Mouse (Mus musculus) CH12.LX (cell line): Measurements from ENCODE around the gene Supt3. TPM values are rescaled to one million over a fixed set of nuclear protein-coding genes. Genes with fewer than 3 reads are reported as not detected.

Source experiments
- DNase-seq: peaks from one replicate; pipeline ENCODE4 v3.0.0-alpha.2; 2013; ENCODE audit errors: extremely low read depth
- H3K27ac ChIP-seq: 2 replicates; pipeline ENCODE4 v1.5.1; 2012; ENCODE audit warnings: low read depth, mild to moderate bottlenecking, control low read depth, moderate library complexity; ENCODE audit not compliant: insufficient read depth
- H3K27me3 ChIP-seq: replicated peaks from 2 replicates; pipeline ENCODE3; 2012; ENCODE audit warnings: inconsistent platforms
- H3K36me3 ChIP-seq, 2 experiments: replicated peaks in 1 of 2; 2 replicates each; pipeline versions ENCODE3 to v1.6.1; 2012; ENCODE audit warnings: inconsistent platforms in 1 of 2, low read length in 1 of 2, mild to moderate bottlenecking in 1 of 2, mixed read lengths in 1 of 2, moderate library complexity in 1 of 2; ENCODE audit not compliant: control insufficient read depth in 1 of 2, insufficient read depth in 1 of 2
- H3K4me1 ChIP-seq, 2 experiments: 2 replicates each; pipeline ENCODE4 v1.6.1; 2012; ENCODE audit warnings: inconsistent platforms in 1 of 2, moderate library complexity in 1 of 2; ENCODE audit not compliant: insufficient read depth in 2 of 2, control insufficient read depth in 1 of 2
- H3K4me2 ChIP-seq: 2 replicates; pipeline ENCODE4 v1.6.1; 2012; ENCODE audit warnings: low read depth, mild to moderate bottlenecking, control low read depth; ENCODE audit not compliant: poor library complexity, insufficient read depth, severe bottlenecking
- H3K4me3 ChIP-seq, 3 experiments: fragments of 150-350 bp in 1 of 3; sonication (generic) in 1 of 3; replicated peaks in 1 of 3; 2 replicates each; pipeline versions ENCODE3 to v1.5.1; 2011 to 2012; ENCODE audit warnings: low read depth in 2 of 3, low read length in 2 of 3, mild to moderate bottlenecking in 2 of 3, moderate library complexity in 2 of 3, control low read depth in 1 of 3, improper control_type of control experiment in 1 of 3, inconsistent platforms in 1 of 3, mixed read lengths in 1 of 3; ENCODE audit not compliant: poor library complexity in 1 of 3
- H3K79me2 ChIP-seq: replicated peaks from 2 replicates; pipeline ENCODE4 v1.6.1; 2012; ENCODE audit warnings: mild to moderate bottlenecking, moderate library complexity; ENCODE audit not compliant: control insufficient read depth, poor library complexity, insufficient read depth, severe bottlenecking; ENCODE audit errors: extremely low read depth
- H3K9ac ChIP-seq: 2 replicates; pipeline ENCODE4 v1.6.1; 2012; ENCODE audit warnings: low read depth, mild to moderate bottlenecking, control low read depth, moderate library complexity; ENCODE audit not compliant: insufficient read depth
- H3K9me3 ChIP-seq: replicated peaks from 2 replicates; pipeline ENCODE3; 2012; ENCODE audit warnings: low read length, inconsistent platforms, mixed read lengths
- BHLHE40 ChIP-seq: IDR thresholded peaks from 2 replicates; pipeline ENCODE4 v1.6.1; 2011; ENCODE audit warnings: mild to moderate bottlenecking, low read depth, low read length, improper control_type of control experiment
- CHD1 ChIP-seq: IDR thresholded peaks from 2 replicates; pipeline ENCODE4 v1.6.1; 2012; ENCODE audit warnings: low read depth, low read length, improper control_type of control experiment, inconsistent platforms
- E2F4 ChIP-seq: IDR thresholded peaks from 2 replicates; pipeline ENCODE4 v1.6.1; 2011; ENCODE audit warnings: low read depth, low read length, improper control_type of control experiment; ENCODE audit not compliant: insufficient replicate concordance
- EP300 ChIP-seq: IDR thresholded peaks from 2 replicates; pipeline ENCODE4 v1.6.1; 2011; ENCODE audit warnings: low read length, improper control_type of control experiment
- ETS1 ChIP-seq: conservative IDR thresholded peaks from 2 replicates; pipeline ENCODE4 v1.6.1; 2012; ENCODE audit warnings: low read depth, mild to moderate bottlenecking, inconsistent platforms, low read length, improper control_type of control experiment, moderate library complexity
- GABPA ChIP-seq: IDR thresholded peaks from 2 replicates; pipeline ENCODE4 v1.6.1; 2012; ENCODE audit warnings: low read depth, low read length, improper control_type of control experiment, inconsistent platforms; ENCODE audit not compliant: insufficient replicate concordance
- IRF4 ChIP-seq: IDR thresholded peaks from 2 replicates; pipeline ENCODE4 v1.6.1; 2014; ENCODE audit warnings: low read depth, mild to moderate bottlenecking, inconsistent platforms, low read length, improper control_type of control experiment
- JUND ChIP-seq: conservative IDR thresholded peaks from 2 replicates; pipeline ENCODE4 v1.6.1; 2011; ENCODE audit warnings: low read depth, low read length, improper control_type of control experiment
- KAT2A ChIP-seq: IDR thresholded peaks from 2 replicates; pipeline ENCODE4 v1.6.1; 2012; ENCODE audit warnings: low read length, improper control_type of control experiment, inconsistent platforms; ENCODE audit not compliant: insufficient replicate concordance
- MAFK ChIP-seq: IDR thresholded peaks from 2 replicates; pipeline ENCODE4 v1.6.1; 2011; ENCODE audit warnings: low read length, improper control_type of control experiment; ENCODE audit not compliant: insufficient replicate concordance
- MAX ChIP-seq: IDR thresholded peaks from 2 replicates; pipeline ENCODE4 v1.6.1; 2011; ENCODE audit warnings: low read length, improper control_type of control experiment
- MAZ ChIP-seq: IDR thresholded peaks from 2 replicates; pipeline ENCODE4 v1.6.1; 2012; ENCODE audit warnings: low read depth, mild to moderate bottlenecking, inconsistent platforms, low read length, improper control_type of control experiment, moderate library complexity
- MYC ChIP-seq: IDR thresholded peaks from 2 replicates; pipeline ENCODE4 v1.6.1; 2011; ENCODE audit warnings: low read depth, mild to moderate bottlenecking, improper control_type of control experiment, low read length
- NELFE ChIP-seq: IDR thresholded peaks from 2 replicates; pipeline ENCODE4 v1.6.1; 2011; ENCODE audit warnings: low read depth, low read length, improper control_type of control experiment
- NRF1 ChIP-seq: IDR thresholded peaks from 2 replicates; pipeline ENCODE4 v1.6.1; 2014; ENCODE audit warnings: low read depth, mild to moderate bottlenecking, inconsistent platforms, low read length, improper control_type of control experiment, moderate library complexity
- POLR2A ChIP-seq: IDR thresholded peaks from 2 replicates; pipeline ENCODE4 v1.6.1; 2011; ENCODE audit warnings: low read depth, mild to moderate bottlenecking, improper control_type of control experiment, low read length
- POLR2AphosphoS2 ChIP-seq: IDR thresholded peaks from 2 replicates; pipeline ENCODE4 v1.6.1; 2011; ENCODE audit warnings: low read depth, low read length, improper control_type of control experiment
- RAD21 ChIP-seq: IDR thresholded peaks from 2 replicates; pipeline ENCODE4 v1.6.1; 2011; ENCODE audit warnings: low read depth, mild to moderate bottlenecking, low read length, improper control_type of control experiment, moderate library complexity
- RCOR1 ChIP-seq: conservative IDR thresholded peaks from 2 replicates; pipeline ENCODE4 v1.6.1; 2012; ENCODE audit warnings: low read depth, mild to moderate bottlenecking, inconsistent platforms, low read length, improper control_type of control experiment
- SIN3A ChIP-seq: IDR thresholded peaks from 2 replicates; pipeline ENCODE4 v1.6.1; 2012; ENCODE audit warnings: low read length, improper control_type of control experiment, inconsistent platforms
- SMC3 ChIP-seq: IDR thresholded peaks from 2 replicates; pipeline ENCODE4 v1.6.1; 2011; ENCODE audit warnings: low read depth, low read length, improper control_type of control experiment
- UBTF ChIP-seq: IDR thresholded peaks from 2 replicates; pipeline ENCODE4 v1.6.1; 2012; ENCODE audit warnings: low read depth, mild to moderate bottlenecking, inconsistent platforms, low read length, improper control_type of control experiment, moderate library complexity
- dilution Hi-C: fragments of 300-500 bp; cut with MboI; formaldehyde crosslinking; loops from 2 replicates; pipeline ENCODE4 v1.14.3; 2020; ENCODE audit warnings: low sequenced_read_pairs; ENCODE audit not compliant: extremely low pct_unique_long_range_greater_than_20kb, extremely low pct_ligation_motif_present
- in situ Hi-C: fragments of 300-500 bp; cut with MboI; formaldehyde crosslinking; loops from 3 replicates; pipeline ENCODE4 v1.14.3; 2019; ENCODE audit warnings: low sequenced_read_pairs, low pct_ligation_motif_present, low pct_unique_long_range_greater_than_20kb, mixed read lengths
- polyA plus RNA-seq: library from polyadenylated mRNA; unstranded; fragments of >175 nt; gene quantifications from 2 replicates; pipeline ENCODE4 v1.2.1, GENCODE M21; 2012; ENCODE audit warnings: low read depth; ENCODE audit not compliant: insufficient read length
- total RNA-seq, 2 experiments: library from RNA; depleted of rRNA; stranded (reverse); fragments of 300-350 nt in 1 of 2; fragments of >200 nt in 1 of 2; gene quantifications; 2 replicates each; pipeline ENCODE4 v1.2.3; 2012 to 2014

Supt3 gene
- total and polyA plus RNA-seq, 3 experiments: 8.3 to 22.7 (median 13.1) TPM

DNA sequence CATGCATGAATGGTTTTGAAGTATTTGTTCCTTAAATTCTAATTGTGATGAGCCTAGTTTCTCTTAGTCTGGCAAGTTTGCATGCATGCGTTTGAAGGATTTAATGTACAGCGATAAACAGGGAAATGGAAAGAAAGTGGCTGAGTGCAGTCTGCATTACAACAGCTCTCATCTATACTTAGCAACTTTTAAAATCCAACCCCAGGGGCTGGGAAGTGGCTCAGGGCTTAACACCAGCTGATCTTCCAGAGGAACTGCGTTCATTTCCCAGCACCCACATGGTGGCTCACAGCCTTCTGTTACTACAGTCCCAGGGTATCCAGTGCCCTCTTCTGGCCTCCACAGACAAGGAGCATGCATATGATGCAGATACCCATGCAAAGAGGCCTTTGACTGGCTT, 346.9 kb downstream of the Supt3 start:
- no peak overlapping the region for H3K27ac ChIP-seq
- in situ Hi-C loops: no loop called here
- dilution Hi-C loops: no loop called here
- no peaks in the 10 kb centered on the region for H3K79me2 ChIP-seq
- peaks cover 0 to 4% of the 10 kb centered on the region in 2 experiments for H3K36me3 ChIP-seq
- peaks cover 0 to 17% of the 10 kb centered on the region in 2 experiments; a peak in 2 of 4 replicates for H3K4me1 ChIP-seq
- no peak overlapping the region for H3K9ac ChIP-seq
- H3K9me3 ChIP-seq: no peaks in the 10 kb centered on the region
- H3K4me3 ChIP-seq: no peak overlapping the region
- H3K4me2 ChIP-seq: no peak overlapping the region
- no peak for DNase-seq
- TF ChIP-seq BHLHE40 (no peak), RAD21 (no peak), NELFE (no peak), IRF4 (no peak), ETS1 (no peak), POLR2AphosphoS2 (no peak), RCOR1 (no peak), MYC (no peak), KAT2A (no peak), CHD1 (no peak), NRF1 (no peak), EP300 (no peak), UBTF (no peak), POLR2A (no peak), MAX (no peak), MAFK (no peak), GABPA (no peak)
- H3K27me3 ChIP-seq: no peaks in the 10 kb centered on the region

DNA sequence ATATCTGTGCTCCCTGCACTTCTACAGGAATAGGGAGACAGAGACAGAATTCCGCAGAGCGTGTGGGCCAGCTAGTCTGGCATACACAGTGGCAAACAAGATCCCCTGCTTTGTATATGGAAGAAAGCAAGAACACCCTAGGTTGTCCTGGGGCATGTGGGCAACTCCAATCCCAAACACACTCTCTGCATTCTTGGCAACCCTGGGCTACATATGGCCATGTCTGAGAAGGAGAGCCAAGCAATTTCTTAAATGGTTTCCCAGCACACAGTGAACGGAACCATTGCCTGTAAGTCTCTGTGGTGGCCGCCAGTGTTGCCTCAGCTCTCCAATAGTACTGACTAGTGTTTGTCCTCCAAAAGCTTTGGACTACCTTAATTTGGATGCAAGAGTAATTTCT, 351.7 kb downstream of the Supt3 start:
- in situ Hi-C loops (no loop called here), dilution Hi-C loops (no loop called here)

More for the DNA sequence above, 351.7 kb downstream of the Supt3 start:
- Histone ChIP-seq H3K9ac (no peak overlapping the region), H3K27ac (no peak overlapping the region), H3K36me3 (no peaks in the 10 kb centered on the region), H3K79me2 (no peaks in the 10 kb centered on the region), H3K4me1 (no peaks in the 10 kb centered on the region), H3K4me2 (no peak overlapping the region), H3K4me3 (no peak overlapping the region), H3K9me3 (no peaks in the 10 kb centered on the region), H3K27me3 (no peaks in the 10 kb centered on the region)
- no peak for TF ChIP-seq JUND
- no peak for TF ChIP-seq SIN3A
- TF ChIP-seq SMC3: no peak
- no peak for TF ChIP-seq UBTF
- TF ChIP-seq E2F4: no peak
- TF ChIP-seq MAZ: no peak
- DNase-seq: no peak
